Mouse (Mus musculus) regulatory T cell (primary cell): ENCODE results near the gene Trp53i11.

Source experiments
- in situ Hi-C: fragments of 300-600 bp; cut with MboI, MseI; formaldehyde crosslinking; loops from one replicate; pipeline ENCODE4 v1.15.1; 2025; ENCODE audit warnings: high pct_unique_total_duplicates

Trp53i11 gene

DNA sequence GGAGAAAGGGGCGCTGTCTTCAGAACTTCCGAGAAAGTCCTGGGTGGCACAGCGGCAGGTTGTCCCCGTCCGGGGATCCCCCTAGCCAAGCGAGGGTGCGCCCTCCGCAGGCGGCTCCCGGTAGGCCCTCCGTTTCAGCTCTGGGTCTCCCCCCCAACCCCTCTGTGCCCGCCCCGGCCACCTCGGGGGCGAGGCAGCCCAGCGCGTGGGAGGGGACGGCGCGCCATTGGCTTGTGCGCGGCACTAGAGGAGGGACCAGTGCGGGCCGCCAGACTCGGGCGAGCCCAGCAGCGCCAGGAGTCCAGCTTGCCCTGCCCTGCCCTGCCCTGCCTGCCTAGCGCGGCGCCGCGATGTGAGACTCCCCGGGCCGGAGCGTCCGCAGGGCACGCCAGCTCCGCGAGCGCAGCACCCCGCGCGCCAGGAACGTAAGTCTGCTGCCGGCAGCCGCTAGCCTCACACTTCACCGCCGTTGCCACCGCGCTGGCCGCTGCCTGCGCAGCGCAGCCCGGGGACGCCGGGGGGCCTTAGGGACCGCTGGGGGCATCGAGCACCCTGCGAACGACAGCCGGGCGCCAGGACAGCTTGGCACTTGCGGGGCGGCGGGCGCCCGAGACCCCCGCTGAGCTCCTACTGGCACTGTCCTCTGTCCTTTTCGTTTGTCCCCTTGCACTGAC is at the start of gene Trp53i11:
Gene Trp53i11, plus strand, starts transcription at position 226 of the 674 bp plus-strand sequence.
- in situ Hi-C loops, result no loop called here

- in situ Hi-C loops, result no loop called here
Measured at GRCm38 (mm10) chr2:93139476-93139875, 47.9 kb upstream of the Trp53i11 start.

DNA sequence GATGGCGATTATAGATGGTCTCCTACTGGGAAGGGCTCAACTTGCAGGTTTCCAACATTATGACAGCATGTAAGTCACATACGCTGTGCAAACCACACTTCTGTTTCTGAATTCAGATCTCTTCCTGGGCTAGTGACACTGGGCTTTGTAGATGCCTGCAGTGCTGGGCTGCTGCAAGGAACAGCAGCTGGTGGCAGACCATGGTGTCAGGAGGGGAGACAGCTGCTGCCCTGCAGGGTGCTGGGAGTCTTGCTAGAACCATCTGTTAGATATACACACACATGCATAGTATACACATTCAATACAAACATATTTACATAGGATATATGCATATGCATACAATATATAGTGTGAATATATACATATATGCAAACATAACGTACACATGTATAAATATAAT is 46.0 kb upstream of the Trp53i11 start:
- in situ Hi-C loops, result no loop called here

- in situ Hi-C loops, result no loop called here
Measured at GRCm38 (mm10) chr2:93142616-93143015, 44.7 kb upstream of the Trp53i11 start.

DNA sequence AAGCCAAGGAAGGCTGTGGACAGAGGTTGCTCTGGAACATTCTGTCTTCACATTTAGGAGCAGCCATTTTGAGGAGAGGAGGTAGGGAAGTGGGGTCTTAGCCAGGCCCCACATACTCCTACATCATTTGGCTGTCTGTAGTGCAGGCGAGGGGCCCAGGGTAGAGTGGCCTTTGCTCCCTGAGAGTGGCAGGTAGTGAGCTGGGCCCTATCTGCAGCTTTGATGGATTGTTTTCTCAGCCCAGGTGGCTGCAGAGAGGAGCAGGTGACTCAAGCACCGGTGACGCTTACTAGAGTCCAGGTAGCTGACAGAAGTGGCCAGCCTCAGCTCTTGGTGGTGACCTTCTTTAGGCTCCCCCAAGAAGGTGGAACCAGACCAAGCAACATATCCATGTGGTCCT is 43.2 kb upstream of the Trp53i11 start:
- in situ Hi-C loops, result no loop called here

- in situ Hi-C loops, result no loop called here
Measured at GRCm38 (mm10) chr2:93150009-93150408, 37.3 kb upstream of the Trp53i11 start.

- in situ Hi-C loops, result no loop called here
Measured at GRCm38 (mm10) chr2:93150673-93151450, 36.5 kb upstream of the Trp53i11 start.

DNA sequence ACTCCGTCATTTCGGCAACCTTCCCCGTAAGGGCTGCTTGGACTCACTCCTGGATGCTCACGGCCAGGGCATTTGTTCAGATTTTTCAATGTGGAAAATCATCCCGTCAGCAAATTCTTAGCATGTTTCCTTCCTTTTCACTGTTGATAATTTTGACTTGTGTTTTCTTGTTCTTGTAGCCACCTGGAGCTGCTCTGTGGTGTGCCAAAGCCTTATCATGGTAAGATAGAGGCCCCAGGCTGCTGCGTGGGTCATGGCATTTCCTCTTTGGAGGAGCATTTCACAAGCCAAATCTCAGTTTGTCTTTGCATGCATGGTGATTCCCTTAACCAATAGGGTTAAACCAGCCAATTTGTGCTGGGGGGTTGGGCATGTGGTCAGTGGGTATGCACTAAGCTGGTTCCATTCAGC is 35.2 kb upstream of the Trp53i11 start:
- in situ Hi-C loops, result no loop called here

- in situ Hi-C loops, result no loop called here
Measured at GRCm38 (mm10) chr2:93152883-93153491, 34.4 kb upstream of the Trp53i11 start.

DNA sequence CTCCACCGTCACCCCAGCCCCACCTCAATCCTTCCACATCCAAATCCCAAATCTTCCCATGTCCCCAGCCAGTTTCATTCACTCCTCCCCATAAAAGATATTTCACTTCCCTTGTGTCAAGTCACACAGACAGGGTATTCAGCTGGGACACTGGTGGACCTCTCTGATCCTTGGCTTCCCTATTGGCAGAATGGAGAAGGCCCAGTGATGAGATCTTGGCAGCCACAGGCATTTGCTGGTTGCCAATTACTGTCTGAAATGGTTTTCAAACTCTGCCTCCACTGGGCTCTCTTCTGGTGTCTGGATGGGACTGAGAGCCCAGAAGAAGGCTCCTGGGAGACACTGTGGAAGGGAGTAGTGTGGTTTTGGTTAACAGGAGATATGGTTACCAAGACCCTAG is 33.5 kb upstream of the Trp53i11 start:
- in situ Hi-C loops, result no loop called here

GRCm38 (mm10) chr2:93154486-93155032 is 32.8 kb upstream of the Trp53i11 start:
- in situ Hi-C loops, result no loop called here

DNA sequence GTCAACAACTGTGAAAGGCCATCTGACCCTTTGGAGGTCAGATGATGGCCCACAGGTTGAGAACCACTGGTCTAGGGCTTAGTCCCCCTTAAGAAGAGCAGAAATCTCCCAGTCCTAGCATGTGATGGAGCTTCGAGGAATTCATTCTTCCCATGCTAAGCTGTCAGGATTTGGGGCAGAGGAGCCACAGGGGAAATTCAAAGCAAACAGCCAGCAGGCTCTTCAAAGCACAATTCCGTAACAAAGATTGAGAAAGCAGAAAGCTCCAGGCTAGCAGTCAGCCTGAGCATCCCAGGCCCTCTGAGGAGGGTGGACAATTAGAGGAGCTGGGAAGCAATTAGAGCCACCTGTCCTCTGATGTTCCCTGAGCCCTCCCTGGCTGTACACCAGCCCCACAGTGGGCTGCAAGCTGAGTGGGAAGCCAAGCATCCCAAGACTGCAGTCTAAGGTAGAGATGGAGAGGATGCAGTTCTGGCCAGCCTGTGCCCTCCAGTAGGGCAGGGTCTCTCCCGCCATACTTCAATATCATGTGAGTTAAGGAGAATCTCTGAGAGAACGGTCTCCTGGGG is 26.8 kb upstream of the Trp53i11 start:
- in situ Hi-C loops, result no loop called here

- in situ Hi-C loops, result no loop called here
Measured at GRCm38 (mm10) chr2:93161914-93162664, 25.3 kb upstream of the Trp53i11 start.

DNA sequence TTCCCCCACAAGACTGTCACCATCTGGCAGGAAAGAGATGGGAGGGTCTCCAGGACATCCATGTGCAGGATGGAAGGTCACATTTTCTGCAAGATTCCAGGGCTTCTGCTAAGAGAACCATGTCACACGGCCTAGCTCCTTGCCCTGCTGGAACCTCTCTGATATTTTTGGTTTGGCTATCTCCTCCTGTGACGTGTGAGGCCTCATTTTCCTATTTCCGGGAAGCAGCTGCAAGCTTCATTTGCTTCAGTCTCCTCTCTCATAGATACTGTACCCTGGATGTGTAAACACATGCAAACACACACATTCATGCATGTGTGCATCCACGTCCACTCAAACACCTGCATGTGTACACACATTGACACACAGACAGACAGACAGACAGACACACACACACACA is 24.6 kb upstream of the Trp53i11 start:
- in situ Hi-C loops, result no loop called here

DNA sequence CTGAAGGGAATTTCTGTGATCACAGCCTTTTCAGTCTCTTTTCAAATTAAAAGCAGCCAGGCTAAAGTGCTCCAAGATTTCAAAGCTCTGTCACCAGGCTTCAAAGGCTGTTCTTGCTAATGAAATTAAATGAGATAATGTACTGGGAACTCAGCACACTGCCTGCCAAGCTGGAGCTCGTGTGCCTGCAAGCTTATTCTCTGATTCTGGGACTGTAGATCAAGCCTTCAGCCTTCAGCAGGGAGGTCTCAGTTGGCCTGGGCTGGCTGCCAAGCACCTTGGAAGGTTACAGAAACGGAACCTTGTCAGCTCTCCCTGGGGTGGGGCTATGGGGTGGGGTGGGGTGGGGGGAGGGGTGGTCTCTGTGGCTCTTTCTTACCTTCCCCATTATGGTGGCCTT is 24.0 kb upstream of the Trp53i11 start:
- in situ Hi-C loops, result no loop called here

DNA sequence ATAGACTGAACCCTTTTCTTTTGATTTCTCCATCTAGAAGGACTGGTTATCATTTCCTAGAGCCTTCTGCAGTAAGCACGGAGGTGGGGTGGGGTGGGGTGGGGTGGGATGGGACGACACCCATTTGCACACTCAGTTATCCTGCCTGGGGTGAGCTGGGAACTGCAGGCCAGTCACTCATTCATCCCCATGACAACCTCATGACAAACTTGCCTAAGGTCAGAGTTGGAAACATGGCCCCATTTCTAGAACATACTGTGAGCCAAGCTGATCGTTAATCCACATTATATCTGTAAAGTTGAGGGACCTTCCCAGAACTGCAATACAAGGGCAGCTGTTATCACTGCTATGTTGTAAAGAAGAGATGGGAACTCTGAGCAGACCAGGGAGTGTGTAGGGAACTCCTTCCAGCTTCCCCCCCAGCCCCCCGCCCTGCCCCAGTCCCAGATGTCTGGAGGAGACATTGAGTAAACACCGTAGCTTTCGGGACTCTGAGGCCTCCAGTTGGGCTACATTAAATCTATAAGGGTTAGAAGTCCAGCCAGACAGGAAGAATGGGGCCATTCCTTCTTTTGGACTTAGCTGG is 23.5 kb upstream of the Trp53i11 start:
- in situ Hi-C loops, result no loop called here

GRCm38 (mm10) chr2:93166295-93166694 is 21.1 kb upstream of the Trp53i11 start:
- in situ Hi-C loops, result no loop called here

DNA sequence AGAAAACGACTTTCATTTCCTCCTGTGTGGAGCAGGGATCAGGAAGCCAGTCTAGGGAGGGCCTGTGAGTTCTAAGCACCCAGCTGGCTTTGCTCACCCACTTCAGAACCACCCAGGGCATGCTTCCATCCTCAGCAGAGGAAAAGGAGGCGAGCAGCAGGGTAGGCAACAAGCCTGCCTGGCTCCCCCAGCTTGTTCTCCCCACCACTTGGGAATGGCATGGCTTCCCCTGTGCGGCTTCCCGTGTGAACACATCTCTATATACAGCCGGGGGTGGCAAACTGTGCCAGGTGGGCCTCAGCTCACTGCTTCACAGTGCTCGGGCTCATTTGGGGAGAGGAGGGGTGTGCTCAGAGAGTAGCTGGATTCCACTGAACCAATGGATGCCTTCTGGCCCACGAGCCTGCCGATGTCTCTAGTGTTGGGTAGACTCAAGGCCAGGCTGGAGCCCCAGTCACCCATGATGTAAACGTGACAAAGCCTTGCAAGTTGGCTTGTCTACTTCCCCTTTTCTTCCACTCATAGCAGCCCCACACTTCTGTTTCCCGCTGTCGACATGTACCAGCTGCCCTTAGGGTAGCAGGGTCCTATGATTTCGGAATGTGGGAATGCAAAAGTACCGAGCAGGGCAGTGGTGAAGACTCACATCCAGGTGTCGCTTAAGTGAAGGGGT is 20.5 kb upstream of the Trp53i11 start:
- in situ Hi-C loops, result no loop called here

DNA sequence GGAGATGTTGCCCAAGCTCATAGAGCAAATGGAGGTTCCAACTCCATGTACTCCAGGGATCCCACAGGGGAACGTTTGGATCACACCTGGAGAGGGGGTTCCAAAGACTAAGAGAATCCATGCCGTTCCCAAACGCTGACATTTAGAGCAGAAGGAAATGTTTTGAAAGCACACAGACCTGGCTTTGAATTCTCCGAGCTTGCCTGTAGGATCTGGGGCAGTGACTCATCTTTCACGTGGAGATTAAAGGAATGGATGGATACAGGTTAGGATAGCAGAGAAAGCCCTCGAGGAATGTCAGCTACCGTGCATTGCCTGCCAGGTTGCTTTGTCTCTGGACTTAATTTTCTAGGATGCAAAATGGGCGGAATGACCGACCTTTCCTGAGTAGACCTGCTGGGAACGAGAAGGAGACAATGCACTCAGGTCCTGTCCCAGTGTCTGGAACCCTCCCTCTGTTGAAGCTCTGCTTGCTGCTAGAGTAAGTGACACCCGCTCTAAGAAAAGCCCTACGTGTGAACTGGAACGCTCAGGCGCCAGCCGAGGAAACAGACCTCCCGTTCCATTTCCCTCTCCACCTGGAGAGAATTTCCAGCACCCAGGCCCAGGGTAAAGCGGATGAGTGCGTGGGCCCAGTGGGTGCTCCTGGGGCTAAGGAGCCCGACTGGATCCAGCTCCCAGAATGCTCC is 17.0 kb upstream of the Trp53i11 start:
- in situ Hi-C loops, result no loop called here

GRCm38 (mm10) chr2:93170845-93171200 is 16.5 kb upstream of the Trp53i11 start:
- in situ Hi-C loops, result no loop called here
